Mouse (Mus musculus) spleen, adult 2 months (tissue): ENCODE results near the gene Rad21l.

Experiments
- CTCF ChIP-seq: fragments of 200-500 bp; IDR thresholded peaks from 2 replicates; pipeline ENCODE4 v1.5.1; 2011; ENCODE audit warnings: mild to moderate bottlenecking, inconsistent platforms; ENCODE audit not compliant: insufficient read depth, insufficient read length, insufficient replicate concordance; ENCODE audit errors: extremely low read depth
- POLR2A ChIP-seq: fragments of 200-500 bp; IDR thresholded peaks from 2 replicates; pipeline ENCODE4 v1.6.1; 2011; ENCODE audit warnings: low read depth, low read length, inconsistent platforms

- no peak for TF ChIP-seq CTCF
- no peak for TF ChIP-seq POLR2A
These were observed at the start of gene Rad21l for GRCm38 (mm10) chr2:151668433-151668832.
